Mouse (Mus musculus) spleen, embryonic (tissue): ENCODE measurements around the gene Tas1r2.

ENCODE experiments used
- CTCF ChIA-PET: fragments of 350-600 bp; sonication (Branson Sonifier 250); formaldehyde crosslinking; loops from one replicate; lab custom pipeline; 2022; lab: Charles Lee

Gene Tas1r2

GRCm38 (mm10) chr4:139637847-139638246, 15.5 kb upstream of the Tas1r2 start:
- CTCF ChIA-PET: interaction anchor here (0.6 to 1.3 kb wide), 3 partner anchors 10 to 185 kb away, joined by 3 to 4 read pairs (median 3); partner anchors contain the start of gene Gm21969

- CTCF ChIA-PET: interaction anchor here (0.6 kb wide), 1 partner anchor 184 kb away, joined by 3 read pairs; no protein-coding TSS in a partner anchor
Measured at GRCm38 (mm10) chr4:139638356-139638755, 15.0 kb upstream of the Tas1r2 start.

GRCm38 (mm10) chr4:139639801-139640200, 13.5 kb upstream of the Tas1r2 start:
- CTCF ChIA-PET: interaction anchor here (0.5 to 1.2 kb wide), 3 partner anchors 37 to 169 kb away, joined by 3 to 4 read pairs (median 3); partner anchors contain the start of gene Gm21969

DNA sequence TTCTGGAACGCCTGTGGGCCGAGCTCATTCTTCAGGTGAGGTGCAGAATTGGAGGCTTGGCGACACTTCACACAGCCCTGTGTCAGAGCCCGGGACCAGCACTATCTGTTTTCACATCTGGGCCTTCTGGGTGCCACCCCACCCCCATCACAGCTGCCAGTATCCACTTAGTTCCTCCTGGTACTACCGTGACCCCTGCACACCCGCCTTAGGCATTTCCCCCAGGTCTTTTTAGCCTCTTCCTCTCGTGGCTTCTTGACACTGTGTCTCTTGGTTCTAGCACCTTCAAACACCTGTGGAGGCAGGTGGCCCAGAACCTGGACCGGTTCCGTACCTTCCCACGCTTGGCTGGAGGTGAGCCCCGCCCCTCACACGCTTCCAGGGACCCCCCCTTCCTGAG, 13.0 kb upstream of the Tas1r2 start:
- CTCF ChIA-PET: interaction anchor here (0.5 to 1.2 kb wide), 3 partner anchors 37 to 170 kb away, joined by 3 to 4 read pairs (median 3); partner anchors contain the start of gene Gm21969

DNA sequence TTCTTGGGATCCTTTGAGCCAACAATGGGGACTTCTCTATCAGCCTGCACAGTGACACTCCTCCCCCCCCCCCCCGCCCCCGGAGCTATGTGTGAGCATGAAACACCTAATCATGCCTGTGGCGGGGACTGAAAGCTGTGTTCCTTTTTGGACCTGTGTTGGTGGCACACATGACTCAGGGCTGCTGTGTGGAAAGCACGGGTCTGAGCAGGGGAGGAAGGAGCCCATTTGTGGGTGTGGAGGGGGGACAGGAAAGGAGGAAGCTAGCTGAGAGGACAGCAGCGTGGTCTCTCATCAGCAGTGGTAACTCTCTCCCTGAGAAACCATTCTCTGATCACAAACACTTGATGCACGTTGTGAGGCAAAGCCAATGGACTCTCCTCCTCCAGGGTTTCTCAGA, 12.6 kb upstream of the Tas1r2 start:
- CTCF ChIA-PET: interaction anchor here (0.6 to 1.2 kb wide), 4 partner anchors 19 to 232 kb away, joined by 3 to 4 read pairs (median 3); partner anchors contain the start of gene Gm21969

GRCm38 (mm10) chr4:139641829-139642425, 11.4 kb upstream of the Tas1r2 start:
- CTCF ChIA-PET: interaction anchor here (0.9 kb wide), 1 partner anchor 20 kb away, joined by 3 read pairs; no protein-coding TSS in a partner anchor

DNA sequence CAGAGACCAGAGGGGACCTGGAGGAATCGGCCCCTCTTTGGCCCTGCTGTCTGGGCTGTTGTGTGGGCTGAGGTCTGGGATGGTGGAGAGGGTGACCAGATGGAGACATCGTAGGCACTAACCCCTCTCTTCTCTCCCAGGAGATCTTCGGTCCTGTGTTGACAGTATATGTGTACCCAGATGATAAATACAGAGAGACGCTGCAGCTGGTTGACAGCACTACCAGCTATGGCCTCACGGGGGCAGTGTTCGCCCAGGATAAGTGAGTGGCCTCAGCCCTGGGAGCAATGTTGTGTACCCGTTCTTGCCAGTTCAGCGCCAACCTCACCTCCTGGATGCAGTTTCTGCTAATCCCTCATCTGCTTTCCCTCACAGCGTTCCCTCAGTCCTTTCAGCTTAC, 9.4 kb upstream of the Tas1r2 start:
- CTCF ChIA-PET: interaction anchor here (0.6 kb wide), 1 partner anchor 1169 kb away, joined by 3 read pairs; no protein-coding TSS in a partner anchor

GRCm38 (mm10) chr4:139646916-139647315, 6.4 kb upstream of the Tas1r2 start:
- CTCF ChIA-PET: no interaction called here

GRCm38 (mm10) chr4:139650086-139650743, 3.1 kb upstream of the Tas1r2 start:
- CTCF ChIA-PET: no interaction called here

DNA sequence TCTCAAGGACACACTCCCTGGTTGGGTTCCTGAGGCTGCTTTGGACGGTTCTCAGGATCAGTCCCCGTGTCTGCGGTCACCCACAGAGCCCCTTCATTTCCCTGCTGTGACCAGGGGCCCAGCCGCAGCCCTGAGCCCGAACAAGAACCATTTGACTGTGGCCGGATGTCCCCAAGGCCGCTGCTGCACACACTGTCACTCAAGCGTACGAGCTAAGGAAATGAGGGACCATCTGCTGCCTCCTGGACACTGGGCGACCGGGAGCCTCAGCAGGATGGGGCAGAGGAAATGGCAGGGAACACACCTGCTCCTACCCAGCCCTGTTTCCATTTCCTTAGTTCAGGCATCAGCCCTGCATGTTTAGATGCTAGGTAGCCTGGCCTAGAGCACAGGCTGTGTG, 2.4 kb upstream of the Tas1r2 start:
- CTCF ChIA-PET: no interaction called here

DNA sequence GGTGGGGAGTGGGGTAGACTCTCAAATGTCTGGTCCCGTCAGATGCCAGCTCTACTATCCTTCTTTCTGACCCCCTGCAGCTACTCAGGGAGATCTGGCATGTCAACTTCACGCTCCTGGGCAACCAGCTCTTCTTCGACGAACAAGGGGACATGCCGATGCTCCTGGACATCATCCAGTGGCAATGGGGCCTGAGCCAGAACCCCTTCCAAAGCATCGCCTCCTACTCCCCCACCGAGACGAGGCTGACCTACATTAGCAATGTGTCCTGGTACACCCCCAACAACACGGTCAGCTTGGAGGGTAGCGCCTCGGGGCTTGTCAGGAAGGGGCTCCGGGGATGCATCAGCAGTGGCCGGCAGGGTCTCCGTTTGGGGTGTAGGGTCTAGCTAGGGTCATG, 8.6 kb downstream of the Tas1r2 start:
- CTCF ChIA-PET: no interaction called here

GRCm38 (mm10) chr4:139667632-139668031, 14.3 kb downstream of the Tas1r2 start:
- CTCF ChIA-PET: no interaction called here

DNA sequence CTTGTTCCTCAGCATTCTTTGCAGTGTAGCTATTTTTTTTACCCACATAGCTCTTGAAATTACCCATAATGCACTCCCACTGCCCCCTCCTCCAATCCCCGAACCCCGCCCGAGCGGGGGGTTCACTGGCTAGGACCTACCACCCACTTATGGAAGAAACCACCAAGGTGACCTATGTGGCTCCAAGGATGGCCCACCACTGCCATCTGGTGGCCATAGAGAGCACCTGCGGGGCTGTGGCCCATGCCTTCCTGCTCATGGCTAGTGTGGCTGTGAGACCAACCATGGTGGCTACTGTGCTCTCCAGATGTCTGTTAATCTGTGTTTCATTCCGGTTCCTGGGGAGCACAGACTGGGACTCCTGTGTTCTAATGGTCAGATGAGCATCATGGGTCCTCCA, 16.5 kb downstream of the Tas1r2 start:
- CTCF ChIA-PET: interaction anchor here (0.5 to 0.9 kb wide), 2 partner anchors 25 to 340 kb away, joined by 3 read pairs; no protein-coding TSS in a partner anchor

DNA sequence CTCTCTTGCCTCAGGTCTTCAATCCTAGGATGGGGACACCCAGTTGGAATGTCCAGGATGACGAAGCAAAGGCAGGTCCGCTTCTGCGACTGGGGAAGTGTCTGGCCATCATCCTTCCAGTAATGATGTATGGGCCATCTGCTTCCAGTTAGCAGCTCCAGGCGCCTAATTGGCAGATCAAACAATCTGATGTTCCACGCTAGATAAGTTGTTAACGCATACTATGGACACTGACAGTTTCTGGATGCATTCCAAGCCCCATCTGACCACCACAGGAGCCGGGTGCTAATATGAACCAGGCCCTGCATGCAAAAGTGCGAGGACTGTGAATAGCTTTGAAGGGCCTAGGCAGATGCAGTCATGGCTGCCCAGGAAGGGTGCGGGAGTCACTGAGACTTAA, 22.4 kb downstream of the Tas1r2 start:
- CTCF ChIA-PET: no interaction called here

GRCm38 (mm10) chr4:139683728-139684638, 30.6 kb downstream of the Tas1r2 start:
- CTCF ChIA-PET: interaction anchor here (0.6 to 0.7 kb wide), 2 partner anchors 13 to 853 kb away, joined by 3 to 4 read pairs; no protein-coding TSS in a partner anchor

- CTCF ChIA-PET: interaction anchor here (0.6 kb wide), 1 partner anchor 853 kb away, joined by 4 read pairs; no protein-coding TSS in a partner anchor
Measured at GRCm38 (mm10) chr4:139684639-139685017, 31.3 kb downstream of the Tas1r2 start.

DNA sequence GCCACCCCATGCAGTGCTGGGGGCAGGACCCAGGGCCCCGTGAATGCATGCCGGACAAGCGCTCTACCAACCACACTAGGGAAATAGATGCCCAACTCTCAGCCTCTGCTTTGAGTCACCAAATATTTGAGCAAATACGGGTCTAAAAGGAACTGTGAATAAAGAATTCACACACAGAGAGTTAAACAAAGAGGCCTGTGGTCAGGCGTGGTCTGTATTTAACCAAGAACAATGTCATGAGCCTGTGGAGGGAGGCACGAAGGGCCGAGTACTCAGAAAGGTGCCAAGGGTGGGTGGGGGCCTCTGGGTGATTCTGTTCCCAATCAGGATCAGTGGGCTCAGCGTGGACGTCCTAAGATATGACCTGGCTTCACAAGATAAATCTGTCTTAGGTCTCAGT, 34.7 kb downstream of the Tas1r2 start:
- CTCF ChIA-PET: no interaction called here

DNA sequence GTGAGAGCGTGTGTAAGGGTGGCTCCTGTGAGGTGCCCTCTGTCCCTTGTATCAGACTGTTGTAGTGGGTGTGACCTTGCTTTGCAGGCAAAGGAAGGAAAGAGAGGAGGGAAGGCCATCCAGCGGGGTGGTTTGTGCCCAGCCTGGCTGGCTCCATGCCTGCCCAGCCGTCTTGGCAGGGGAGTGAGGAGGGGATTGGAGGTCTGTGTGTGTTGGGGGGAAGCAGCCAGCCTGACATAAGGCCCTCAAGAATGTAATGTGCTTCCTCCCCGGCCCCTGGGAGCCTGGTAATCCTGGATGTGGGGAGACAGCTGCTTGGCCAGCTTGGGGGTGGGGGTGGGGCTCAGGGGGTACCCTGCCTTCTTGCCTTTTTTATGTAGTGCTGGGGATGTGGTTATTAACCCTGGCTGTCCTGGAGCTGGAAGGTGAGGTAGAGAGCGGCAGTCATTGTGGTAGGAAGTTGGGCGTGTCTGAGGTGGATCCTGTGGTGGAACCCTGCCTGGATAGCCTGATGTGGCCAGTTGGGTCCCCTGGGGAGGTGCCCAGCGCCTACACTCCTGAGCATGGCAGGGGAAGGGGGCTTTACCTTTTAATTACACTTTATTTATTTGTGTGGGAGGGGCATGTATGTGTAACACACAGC, 36.4 kb downstream of the Tas1r2 start:
- CTCF ChIA-PET: no interaction called here

DNA sequence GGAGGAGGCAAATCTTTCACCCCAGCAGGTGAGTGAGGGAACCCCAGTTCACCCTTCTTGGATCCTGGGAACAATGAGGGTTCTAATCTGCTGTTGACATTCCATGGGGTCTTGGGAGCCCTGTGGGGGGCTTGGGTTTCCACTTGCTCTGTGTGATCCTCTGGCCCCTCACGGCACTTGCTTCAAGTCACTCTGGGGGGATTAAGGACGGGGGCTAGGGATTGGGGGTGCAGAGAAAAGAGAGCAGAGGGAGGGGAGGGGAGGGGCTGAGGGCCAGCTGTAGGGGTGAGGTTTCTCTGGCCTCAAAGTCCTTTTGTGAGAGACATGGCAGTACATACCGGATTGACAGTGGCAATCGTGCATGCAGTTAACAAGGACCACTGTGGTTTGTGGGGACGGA, 40.0 kb downstream of the Tas1r2 start:
- CTCF ChIA-PET: no interaction called here

DNA sequence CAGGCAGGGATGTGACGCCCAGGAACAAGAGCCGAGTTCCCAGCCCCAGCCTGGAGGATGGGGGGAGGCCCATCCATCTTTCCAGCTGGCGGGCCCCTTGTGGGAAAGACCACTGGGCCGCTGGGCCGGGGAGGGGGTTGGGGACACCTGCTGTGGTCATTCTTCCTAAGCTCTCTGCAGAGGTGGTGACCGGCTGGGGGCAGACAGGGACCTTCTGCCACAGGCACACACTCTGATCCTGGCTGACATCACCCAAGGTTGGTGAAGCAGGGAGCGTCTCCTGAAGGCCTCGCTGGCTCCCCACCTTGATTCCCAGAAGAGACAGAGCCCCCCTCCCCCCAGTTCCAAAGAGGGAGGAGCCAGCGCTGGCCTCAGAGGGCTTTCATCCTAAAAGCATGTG, 44.4 kb downstream of the Tas1r2 start:
- CTCF ChIA-PET: no interaction called here

DNA sequence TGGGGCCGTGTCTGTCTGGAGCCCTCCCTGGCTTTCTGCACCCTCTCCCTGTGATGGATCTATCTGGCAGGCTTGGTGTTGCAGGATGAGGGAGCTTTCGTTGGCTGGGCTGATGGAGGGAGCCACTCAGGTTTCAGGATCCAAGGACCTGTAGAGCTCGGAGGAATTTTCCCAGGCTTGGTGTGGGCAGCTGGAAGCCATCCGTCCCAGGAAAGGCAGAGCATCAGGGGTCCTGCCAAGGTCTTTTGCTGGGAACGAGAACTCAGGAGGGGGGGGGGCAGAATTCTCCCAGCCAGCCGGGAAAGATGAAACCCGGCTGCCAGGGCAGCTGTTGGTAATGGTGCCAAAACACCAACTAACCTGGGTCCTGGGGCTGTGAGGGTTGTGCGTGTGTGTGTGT, 45.3 kb downstream of the Tas1r2 start:
- CTCF ChIA-PET: interaction anchor here (0.7 kb wide), 1 partner anchor 11 kb away, joined by 7 read pairs; no protein-coding TSS in a partner anchor
